Mouse (Mus musculus) hindbrain, embryonic 14.5 days (tissue): Measurements from ENCODE around the gene Urad. TPM values are rescaled to one million over a fixed set of nuclear protein-coding genes. Genes with fewer than 3 reads are reported as not detected.

Source experiments
- ATAC-seq: fragments of 200-750 bp; cut with Nextera tagmentation; 2 replicates; pipeline ENCODE4 v1.8.0; 2017; ENCODE audit warnings: moderate number of reproducible peaks, mild to moderate bottlenecking, moderate TSS enrichment, moderate library complexity; ENCODE audit not compliant: low FRiP score
- DNase-seq: peaks from one replicate; pipeline ENCODE4 v3.0.0-alpha.2; 2015; ENCODE audit warnings: low spot score
- H3K27ac ChIP-seq: fragments of 300-500 bp; sonication (generic); 2 replicates; pipeline ENCODE4 v1.5.1; 2014; ENCODE audit warnings: mild to moderate bottlenecking, moderate library complexity
- H3K27me3 ChIP-seq: fragments of 300-500 bp; sonication (generic); 2 replicates; pipeline ENCODE4 v1.6.1; 2014; ENCODE audit warnings: mild to moderate bottlenecking, low read length, mixed read lengths; ENCODE audit not compliant: control insufficient read depth, insufficient read depth
- H3K36me3 ChIP-seq: fragments of 300-500 bp; sonication (generic); replicated peaks from 2 replicates; pipeline ENCODE4 v1.6.1; 2014; ENCODE audit not compliant: control insufficient read depth, insufficient read depth
- H3K4me1 ChIP-seq: fragments of 300-500 bp; sonication (generic); replicated peaks from 2 replicates; pipeline ENCODE4 v1.6.1; 2014; ENCODE audit warnings: antibody characterized with exemption, low read length, mixed read lengths; ENCODE audit not compliant: control insufficient read depth, insufficient read depth
- H3K4me2 ChIP-seq: fragments of 300-500 bp; sonication (generic); replicated peaks from 2 replicates; pipeline ENCODE4 v1.6.1; 2014; ENCODE audit warnings: mild to moderate bottlenecking, moderate library complexity
- H3K4me3 ChIP-seq: fragments of 300-500 bp; sonication (generic); replicated peaks from 2 replicates; pipeline ENCODE4 v1.5.1; 2014; ENCODE audit warnings: mild to moderate bottlenecking, low read length
- H3K9ac ChIP-seq: fragments of 300-500 bp; sonication (generic); 2 replicates; pipeline ENCODE4 v1.6.1; 2014
- H3K9me3 ChIP-seq: fragments of 300-500 bp; sonication (generic); 2 replicates; pipeline ENCODE4 v1.6.1; 2016; ENCODE audit warnings: low read length; ENCODE audit not compliant: control insufficient read depth
- WGBS: fragments of 180-500 bp; shearing (Covaris S2); extraction: QIAGEN DNeasy Blood & Tissue Kit; methylation state at CpG from one replicate; pipeline ENCODE4 v1.1.7; 2014; 5-methylcytosine and 5-hydroxymethylcytosine counted together
- polyA plus RNA-seq: library from polyadenylated mRNA; unstranded; fragments of >200 nt; fragmentation: Nextera tagmentation; extraction: Ambion mirVana; gene quantifications from 2 replicates; pipeline ENCODE4 v1.2.1, GENCODE M21; 2014

The Urad gene
- polyA plus RNA-seq, 1 experiment from 2014 or later, result not detected

DNA sequence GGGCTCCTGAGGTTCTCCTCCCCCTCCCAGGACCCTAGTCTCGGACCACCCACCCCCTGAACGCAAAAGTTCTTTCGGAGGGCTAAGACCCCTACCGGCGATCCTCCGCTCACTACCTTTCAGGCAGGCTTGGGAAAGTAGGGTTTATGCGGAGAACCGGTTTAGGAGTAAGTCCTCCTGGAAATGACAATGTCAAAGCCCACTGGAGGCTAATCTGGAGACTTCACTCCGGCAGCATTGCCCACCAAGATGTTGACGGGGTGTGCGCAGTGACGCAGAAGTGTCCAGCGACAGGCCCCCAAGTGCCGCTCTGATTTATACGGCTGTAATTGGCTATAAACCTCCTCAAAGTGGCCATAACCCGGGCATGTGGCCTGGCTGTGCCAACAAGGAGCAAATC lies 17.1 kb downstream of the Urad start:
- Histone ChIP-seq H3K27ac (no peak overlapping the region), H3K4me1 (no peaks in the 10 kb centered on the region; the same call in 1 of the 2 replicates), H3K4me3 (no peak overlapping the region), H3K9me3 (no peaks in the 10 kb centered on the region), H3K27me3 (peaks cover 100% of the 10 kb centered on the region), H3K4me2 (no peak overlapping the region), H3K36me3 (no peaks in the 10 kb centered on the region), H3K9ac (no peak overlapping the region)
- DNase-seq (no peak), ATAC-seq (no peak)
- WGBS, result 2% methylated on average over 16 of the region's 16 CpGs

DNA sequence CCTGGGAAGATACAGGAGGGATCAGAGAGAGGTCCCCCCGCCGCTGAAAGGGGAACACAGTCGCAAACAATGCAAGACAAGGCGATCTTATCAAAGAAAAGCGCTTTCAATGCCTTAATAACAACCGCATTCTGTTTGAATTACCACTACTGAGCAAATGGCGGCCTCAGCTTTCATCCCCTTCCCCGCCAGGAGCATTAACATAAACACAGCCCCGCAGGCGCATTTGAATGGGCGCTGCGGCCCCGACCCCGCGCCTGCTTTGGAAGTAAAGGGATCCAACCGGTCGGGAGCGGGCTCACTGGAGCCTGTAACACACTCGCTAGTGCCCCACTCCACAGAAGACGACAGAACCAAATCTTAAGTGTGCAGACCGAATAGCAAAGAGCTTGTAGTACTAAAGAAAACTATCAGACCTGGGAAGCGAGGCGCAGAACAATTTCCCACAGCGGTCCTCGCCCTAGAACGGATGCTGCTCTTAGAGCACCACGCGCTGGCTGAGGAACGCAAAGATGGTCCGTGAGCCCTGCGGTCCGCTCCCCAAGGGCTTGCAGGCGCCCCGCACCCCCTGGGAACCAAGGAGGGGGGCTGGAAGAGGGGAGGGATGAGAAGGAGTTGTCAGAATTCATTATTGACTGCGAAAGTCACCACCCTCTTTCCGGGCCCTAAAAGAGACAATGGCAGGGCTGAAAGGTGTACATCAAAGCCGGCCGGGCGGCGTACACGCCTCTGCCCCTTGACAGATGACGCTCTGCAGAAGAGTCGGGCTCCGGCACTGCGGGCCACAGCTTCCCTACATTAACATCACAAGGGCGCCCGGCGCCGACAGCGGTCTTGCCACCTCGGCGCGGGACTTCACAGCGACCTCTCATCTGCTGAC lies 17.7 kb downstream of the Urad start:
- Histone ChIP-seq H3K36me3 (no peaks in the 10 kb centered on the region), H3K27me3 (peaks cover 100% of the 10 kb centered on the region), H3K27ac (no peak overlapping the region), H3K9me3 (no peaks in the 10 kb centered on the region), H3K4me1 (no peaks in the 10 kb centered on the region; the same call in 1 of the 2 replicates), H3K4me2 (no peak overlapping the region), H3K9ac (no peak overlapping the region), H3K4me3 (no peak overlapping the region)
- ATAC-seq (no peak), DNase-seq (no peak)
- under 1% methylated on average over 54 of the region's 54 CpGs for WGBS

DNA sequence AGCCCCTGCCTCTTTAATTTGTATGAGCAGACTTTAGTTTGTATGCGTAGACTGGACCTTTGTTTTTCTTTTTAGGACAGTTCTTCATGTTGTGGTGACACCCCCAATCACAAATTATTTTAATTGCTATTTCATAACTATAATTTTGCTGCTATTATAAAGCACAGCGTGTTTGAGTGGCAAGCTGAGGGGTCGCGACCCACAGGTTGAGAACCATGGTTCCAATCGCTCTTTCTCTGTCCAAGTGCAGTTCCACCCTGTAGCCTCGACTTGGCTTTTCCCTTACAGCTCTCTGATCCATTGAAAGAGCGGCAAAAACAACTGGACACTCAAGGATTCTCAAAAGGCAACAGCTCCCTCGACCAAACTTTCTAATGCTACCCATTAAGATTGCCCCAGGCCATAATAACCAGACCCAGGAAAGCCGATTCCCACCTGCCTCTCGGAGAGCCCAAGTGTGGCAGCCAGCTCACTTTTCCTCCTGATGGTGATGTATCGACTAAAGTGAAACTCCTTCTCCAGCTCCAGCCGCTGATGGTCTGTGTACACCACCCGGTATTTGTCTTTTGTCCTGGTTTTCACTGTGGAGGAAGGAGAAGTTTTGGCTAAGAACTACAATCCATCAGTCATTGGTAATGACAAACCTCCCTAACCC lies 19.4 kb downstream of the Urad start:
- DNase-seq, result no peak
- Histone ChIP-seq H3K4me1 (no peaks in the 10 kb centered on the region; the same call in 1 of the 2 replicates), H3K4me3 (no peak overlapping the region), H3K4me2 (no peak overlapping the region), H3K36me3 (no peaks in the 10 kb centered on the region), H3K27me3 (peaks cover 100% of the 10 kb centered on the region), H3K9me3 (no peaks in the 10 kb centered on the region), H3K27ac (no peak overlapping the region), H3K9ac (no peak overlapping the region)
- WGBS, result 6% methylated on average over 13 of the region's 13 CpGs
- no peak for ATAC-seq

DNA sequence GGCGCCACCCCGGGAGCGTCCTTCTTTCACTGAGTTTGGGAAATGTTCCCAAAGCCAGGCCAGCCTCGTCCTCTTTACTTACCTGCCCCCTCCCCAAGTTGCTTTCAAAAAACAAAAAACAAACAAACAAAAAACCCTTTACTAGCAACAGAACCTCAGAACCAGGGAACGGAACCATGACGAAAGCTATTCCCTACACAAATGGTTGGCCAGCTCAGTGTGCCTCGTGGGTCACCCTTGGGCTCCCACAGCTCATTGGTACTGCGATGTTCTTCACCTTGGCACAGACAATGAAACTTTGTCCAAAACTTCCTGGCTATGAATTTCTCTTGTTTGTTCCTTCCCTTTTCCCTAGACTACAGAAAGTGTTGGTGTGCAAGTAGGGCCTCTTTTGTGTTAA lies 20.1 kb downstream of the Urad start:
- Histone ChIP-seq H3K4me1 (no peaks in the 10 kb centered on the region; the same call in 1 of the 2 replicates), H3K36me3 (no peaks in the 10 kb centered on the region), H3K9me3 (no peaks in the 10 kb centered on the region), H3K4me2 (no peak overlapping the region), H3K4me3 (no peak overlapping the region), H3K27ac (no peak overlapping the region), H3K9ac (no peak overlapping the region), H3K27me3 (peaks cover 100% of the 10 kb centered on the region)
- no peak for DNase-seq
- 6% methylated on average over 8 of the region's 8 CpGs for WGBS
- ATAC-seq, result no peak

DNA sequence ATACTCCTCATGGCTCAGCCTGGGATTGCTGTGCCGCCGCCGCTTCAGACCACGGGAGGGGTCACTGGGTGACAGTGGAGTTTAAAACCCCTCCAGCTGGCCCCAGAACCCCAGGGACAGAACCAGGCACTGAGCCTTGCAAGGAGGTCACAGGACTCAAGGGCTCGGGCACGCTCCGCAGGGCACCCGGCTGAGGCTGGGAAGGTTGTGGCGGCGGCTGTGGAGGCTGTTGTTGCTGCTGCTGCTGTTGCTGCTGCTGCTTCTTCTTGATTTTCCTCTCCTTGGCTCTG lies 20.5 kb downstream of the Urad start:
- H3K4me3 ChIP-seq, result no peak overlapping the region
- ATAC-seq, result no peak
- no peaks in the 10 kb centered on the region; the same call in 1 of the 2 replicates for H3K4me1 ChIP-seq
- peaks cover 100% of the 10 kb centered on the region for H3K27me3 ChIP-seq
- H3K4me2 ChIP-seq, result no peak overlapping the region
- WGBS, result 7% methylated on average over 10 of the region's 10 CpGs
- H3K9me3 ChIP-seq, result no peaks in the 10 kb centered on the region
- DNase-seq, result no peak
- no peak overlapping the region for H3K27ac ChIP-seq
- H3K36me3 ChIP-seq, result no peaks in the 10 kb centered on the region
- H3K9ac ChIP-seq, result no peak overlapping the region

DNA sequence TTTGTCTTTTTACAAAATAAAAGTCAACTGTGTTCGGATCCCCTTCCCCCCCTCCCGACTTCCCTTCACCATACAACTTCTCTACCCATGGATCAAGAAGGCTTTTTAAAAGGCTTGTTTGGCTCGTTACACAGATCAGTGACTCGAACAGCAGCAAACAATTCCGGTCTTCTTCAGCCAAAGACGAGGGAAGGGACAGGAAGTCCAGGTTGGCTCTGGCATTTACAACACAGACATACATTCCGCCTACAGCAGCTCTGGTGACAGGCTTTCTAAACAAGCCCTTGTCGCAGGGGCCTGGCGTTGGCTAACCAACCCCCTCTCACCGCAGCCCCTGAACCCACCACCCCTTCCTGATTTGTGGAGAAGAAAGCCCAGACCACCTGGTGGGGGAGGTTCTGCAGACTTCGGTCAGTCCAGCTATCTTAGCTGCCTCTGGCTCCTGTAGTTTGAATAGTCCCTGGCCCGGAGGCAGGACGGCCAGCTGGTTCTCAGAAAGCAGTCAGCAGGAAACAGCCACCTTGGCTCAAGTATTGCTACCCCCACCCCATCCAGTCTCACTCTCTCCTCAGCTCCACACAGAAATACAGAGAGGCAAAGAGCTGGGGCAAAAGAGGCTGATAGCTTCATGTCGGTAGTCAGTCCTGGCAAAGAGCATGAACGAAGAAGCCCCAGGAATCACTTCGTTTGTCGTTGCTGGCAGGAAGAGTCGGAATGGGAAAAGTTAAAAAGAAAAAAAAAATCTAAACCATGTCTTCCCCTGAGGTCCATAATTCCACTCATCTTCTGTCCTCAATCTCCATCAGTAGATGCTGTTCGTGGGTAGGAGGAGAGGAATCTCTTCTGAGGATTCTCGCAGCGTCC lies 21.1 kb downstream of the Urad start:
- no peaks in the 10 kb centered on the region for H3K36me3 ChIP-seq
- H3K4me1 ChIP-seq, result no peaks in the 10 kb centered on the region; the same call in 1 of the 2 replicates
- ATAC-seq, result no peak
- no peak overlapping the region for H3K27ac ChIP-seq
- no peak overlapping the region for H3K9ac ChIP-seq
- H3K4me3 ChIP-seq, result no peak overlapping the region
- no peak overlapping the region for H3K4me2 ChIP-seq
- 4% methylated on average over 21 of the region's 21 CpGs for WGBS
- no peak for DNase-seq
- H3K27me3 ChIP-seq, result peaks cover 99% of the 10 kb centered on the region
- no peaks in the 10 kb centered on the region for H3K9me3 ChIP-seq

DNA sequence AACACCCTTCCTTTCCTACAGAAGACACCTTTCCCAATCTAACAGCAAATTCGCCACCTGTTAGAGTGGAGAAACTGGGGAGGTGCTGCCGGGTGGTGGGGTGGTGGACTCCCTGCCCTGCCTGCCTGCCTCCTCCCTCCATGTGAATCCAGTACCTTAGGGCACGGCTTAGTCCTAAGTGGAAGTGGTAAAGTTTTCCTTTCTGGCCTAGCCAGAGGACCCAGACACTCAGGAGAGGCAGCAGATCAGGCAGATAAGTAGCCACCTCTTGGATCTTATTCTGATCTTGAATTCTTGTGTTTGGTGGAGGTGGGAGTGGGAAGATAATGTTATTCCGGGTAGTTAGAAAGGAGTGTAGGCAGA lies 22.3 kb downstream of the Urad start:
- 4% methylated on average over 4 of the region's 4 CpGs for WGBS
- H3K27me3 ChIP-seq, result peaks cover 97% of the 10 kb centered on the region
- no peaks in the 10 kb centered on the region for H3K36me3 ChIP-seq
- ATAC-seq (no peak), DNase-seq (no peak)
- no peak overlapping the region for H3K27ac ChIP-seq
- no peak overlapping the region for H3K4me2 ChIP-seq
- H3K4me1 ChIP-seq, result no peaks in the 10 kb centered on the region; the same call in 1 of the 2 replicates
- H3K9me3 ChIP-seq, result no peaks in the 10 kb centered on the region
- no peak overlapping the region for H3K9ac ChIP-seq
- H3K4me3 ChIP-seq, result no peak overlapping the region

DNA sequence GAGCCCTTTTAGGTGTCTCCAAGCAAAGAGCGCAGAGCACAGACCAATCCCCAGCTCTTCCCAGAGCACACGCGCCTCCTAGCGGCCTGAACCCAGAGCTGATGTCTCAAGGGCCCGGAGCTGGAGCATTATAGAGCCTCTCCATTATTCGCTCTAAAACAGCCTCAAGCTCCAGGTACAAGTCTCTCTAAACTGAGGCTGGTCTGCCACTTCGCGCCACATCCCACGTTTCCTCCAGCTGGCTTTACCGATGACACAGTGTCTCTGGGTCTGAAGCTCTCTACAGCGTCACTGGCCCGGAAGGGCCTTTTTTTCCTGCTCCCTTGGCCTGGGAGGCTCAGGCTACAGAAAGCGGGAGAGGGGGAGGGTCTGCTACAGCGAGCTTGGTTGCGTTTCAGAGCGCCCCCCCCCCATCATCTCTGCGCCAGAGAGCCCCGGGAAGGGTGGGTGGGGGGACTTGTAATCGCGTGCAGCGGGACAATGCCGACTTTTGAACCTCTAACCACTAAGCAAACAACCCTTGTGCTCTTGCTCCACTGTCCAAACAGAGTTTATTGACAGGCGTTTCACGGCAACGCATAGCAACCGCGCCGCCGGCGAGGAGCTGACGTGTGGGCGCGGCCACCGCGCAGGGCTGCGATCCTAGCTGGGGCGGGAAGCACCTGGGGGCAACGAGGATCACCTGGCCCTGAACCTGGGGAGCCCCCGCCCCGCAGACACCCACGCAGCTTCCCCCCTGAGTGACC lies 22.8 kb downstream of the Urad start:
- H3K27me3 ChIP-seq, result peaks cover 97% of the 10 kb centered on the region
- peak; percentile 64 for DNase-seq
- H3K36me3 ChIP-seq, result no peaks in the 10 kb centered on the region
- no peak overlapping the region for H3K9ac ChIP-seq
- H3K27ac ChIP-seq, result no peak overlapping the region
- H3K4me1 ChIP-seq, result no peaks in the 10 kb centered on the region
- peak overlapping the region; percentile 21 for H3K4me2 ChIP-seq
- no peaks in the 10 kb centered on the region for H3K9me3 ChIP-seq
- H3K4me3 ChIP-seq, result 0 out of 2 replicates have a peak overlapping the region, but pooled peaks have one; percentile 7
- ATAC-seq, result no peak
- WGBS, result under 1% methylated on average over 41 of the region's 41 CpGs
